Mouse (Mus musculus): Measurements from ENCODE around the gene Dctn2. TPM values are rescaled to one million over a fixed set of nuclear protein-coding genes. Genes with fewer than 3 reads are reported as not detected.

Dctn2 gene
- polyA plus RNA-seq (2012; rRNA removed) = 177 and 178 TPM in 2 replicates

DNA sequence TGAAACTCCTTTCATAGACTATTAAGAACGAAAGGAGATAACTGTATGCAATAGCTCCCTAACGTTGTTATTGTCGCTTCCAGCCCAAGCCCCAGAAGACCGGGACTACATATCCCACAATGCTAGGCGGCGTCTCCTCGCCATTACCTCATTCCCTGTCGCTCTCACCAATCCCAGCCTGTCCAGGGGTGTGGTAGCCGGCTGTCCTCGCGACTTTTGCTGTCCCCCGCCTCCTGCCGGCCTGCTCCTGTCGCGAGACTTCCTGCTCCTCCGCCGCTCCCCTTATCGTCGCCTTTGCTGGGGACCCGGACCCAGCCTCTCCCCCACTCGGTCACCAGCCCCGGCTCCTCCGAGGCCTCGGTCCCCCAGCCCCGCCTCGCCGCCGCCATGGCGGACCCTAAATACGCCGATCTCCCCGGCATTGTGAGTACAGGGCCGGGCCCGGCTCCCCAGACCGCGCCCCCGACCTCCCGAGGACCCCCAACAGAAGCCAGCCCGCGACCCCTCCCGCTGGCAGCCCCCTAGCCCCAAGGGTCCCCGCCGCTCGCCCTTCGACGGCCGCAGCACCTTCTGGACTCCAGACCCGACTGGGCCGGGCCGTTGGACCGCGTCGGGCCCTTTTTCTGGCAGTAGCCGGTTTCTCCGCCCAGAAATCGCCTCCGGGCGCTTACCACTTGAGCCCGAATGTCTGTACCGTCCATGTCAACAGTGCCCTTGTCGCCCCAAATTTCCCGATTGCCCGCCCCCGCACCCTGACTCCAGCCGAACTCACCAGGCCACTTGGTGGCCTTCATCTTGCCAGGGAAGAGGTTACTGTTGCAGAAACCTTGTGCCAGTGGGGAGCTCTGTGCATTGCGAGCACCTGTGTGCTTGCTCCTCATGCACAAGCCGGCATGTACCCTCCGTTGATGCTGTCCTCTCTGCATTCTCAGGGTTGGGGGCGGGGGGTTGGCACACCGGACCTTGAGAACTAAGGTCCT lies at the start of gene Dctn2:
Gene Dctn2 (plus strand): TSS at position 257 of the 980 bp plus-strand sequence.

GRCm38 (mm10) chr10:127262548-127263398 lies 3.4 kb upstream of the Dctn2 start, which contains the start of gene Kif5a:
Kif5a (minus strand) TSS chr10:127263348.

GRCm38 (mm10) chr10:127288800-127289572 lies 22.8 kb downstream of the Dctn2 start, which contains the start of gene Mbd6:
Mbd6 (minus strand) TSS chr10:127289018.

DNA sequence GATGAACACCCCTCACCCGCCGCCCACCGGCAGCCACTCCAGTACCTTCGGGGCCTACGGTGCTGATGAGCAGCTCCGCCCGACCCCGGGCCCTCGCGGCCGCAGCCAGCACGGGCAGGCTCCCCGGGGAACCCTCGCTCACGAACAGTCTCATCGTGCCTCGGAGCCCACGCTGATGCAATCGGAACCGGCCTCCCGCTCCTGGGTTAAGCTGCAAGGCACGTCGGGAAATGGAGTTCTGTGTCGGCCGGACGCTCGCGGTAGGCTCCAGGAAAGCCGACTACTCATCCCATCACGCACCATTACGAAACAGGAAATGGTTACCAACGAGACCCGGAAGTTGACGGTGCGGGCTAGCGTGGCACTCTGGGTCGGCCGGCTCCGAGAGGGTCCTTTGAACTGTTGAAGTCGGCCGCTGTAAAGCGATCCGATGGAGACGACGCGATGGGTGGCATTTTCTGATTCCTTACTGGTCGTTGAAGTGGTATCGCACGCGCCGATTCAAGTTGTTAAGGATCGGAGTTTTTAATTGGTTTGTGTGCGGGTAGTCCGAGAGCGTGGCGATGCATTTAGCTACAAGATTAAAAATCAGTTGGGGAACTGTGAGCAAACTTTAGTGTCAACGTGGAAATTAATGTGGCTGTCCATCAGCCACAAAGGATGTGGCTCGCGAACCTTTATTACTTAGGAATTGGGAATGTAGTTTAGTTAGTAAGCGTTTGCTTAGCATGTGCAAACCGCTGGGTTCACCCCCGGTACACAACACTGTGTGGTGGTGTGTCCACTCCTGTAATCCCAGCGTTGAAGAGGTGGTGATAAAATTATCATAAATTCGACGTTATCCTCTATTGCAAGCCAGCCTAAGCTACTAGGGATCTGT lies 45.5 kb downstream of the Dctn2 start, which contains the start of gene Mars:
Gene Mars (minus strand): TSS at position 311 of the 880 bp plus-strand sequence.

GRCm38 (mm10) chr10:127321621-127322020 lies 55.5 kb downstream of the Dctn2 start, which contains the start of gene Arhgap9:
Arhgap9 (plus strand) TSS chr10:127321964.

Other genes starting within 250 kb of the Dctn2 start
- gene Tsfm, start 235.5 kb upstream of the Dctn2 start, polyA plus RNA-seq (2012; rRNA removed) = 42.4 and 43.6 TPM in 2 replicates
- gene Mettl1, start 225.0 kb upstream of the Dctn2 start, polyA plus RNA-seq (2012; rRNA removed) = 19.1 and 19.7 TPM in 2 replicates
- 1.2 and 1.6 TPM in 2 replicates for gene Eef1akmt3, start 224.9 kb upstream of the Dctn2 start, polyA plus RNA-seq (2012; rRNA removed)
- 0.38 and 0.40 TPM in 2 replicates for gene Cyp27b1, start 218.1 kb upstream of the Dctn2 start, polyA plus RNA-seq (2012; rRNA removed)
- gene March9, start 206.2 kb upstream of the Dctn2 start, polyA plus RNA-seq (2012; rRNA removed) = 8.6 and 8.9 TPM in 2 replicates
- 110 and 125 TPM in 2 replicates for gene Cdk4, start 202.8 kb upstream of the Dctn2 start, polyA plus RNA-seq (2012; rRNA removed)
- gene Tspan31, start 196.1 kb upstream of the Dctn2 start, polyA plus RNA-seq (2012; rRNA removed) = 42.2 and 78.0 TPM in 2 replicates
- gene Agap2, start 191.1 kb upstream of the Dctn2 start, polyA plus RNA-seq (2012; rRNA removed) = 4.7 and 5.9 TPM in 2 replicates
- gene Os9, start 145.2 kb upstream of the Dctn2 start, polyA plus RNA-seq (2012; rRNA removed) = 79.1 and 84.2 TPM in 2 replicates
- 131 and 138 TPM in 2 replicates for gene B4galnt1, start 101.1 kb upstream of the Dctn2 start, polyA plus RNA-seq (2012; rRNA removed)
- gene Slc26a10, start 85.7 kb upstream of the Dctn2 start, polyA plus RNA-seq (2012; rRNA removed) = 1.8 and 5.0 TPM in 2 replicates
- gene Arhgef25, start 76.3 kb upstream of the Dctn2 start, polyA plus RNA-seq (2012; rRNA removed) = 25.9 and 29.4 TPM in 2 replicates
- 80.9 and 90.8 TPM in 2 replicates for gene Dtx3, start 70.6 kb upstream of the Dctn2 start, polyA plus RNA-seq (2012; rRNA removed)
- 40.9 and 52.5 TPM in 2 replicates for gene Pip4k2c, start 54.8 kb upstream of the Dctn2 start, polyA plus RNA-seq (2012; rRNA removed)
- gene Kif5a, start 3.0 kb upstream of the Dctn2 start, polyA plus RNA-seq (2012; rRNA removed) = 3.4 and 3.9 TPM in 2 replicates
- gene Mbd6, start 22.6 kb downstream of the Dctn2 start, polyA plus RNA-seq (2012; rRNA removed) = 52.1 and 62.9 TPM in 2 replicates
- gene Mars, start 45.4 kb downstream of the Dctn2 start, polyA plus RNA-seq (2012; rRNA removed) = 40.6 and 45.2 TPM in 2 replicates
- 5.8 and 6.3 TPM in 2 replicates for gene Arhgap9, start 55.6 kb downstream of the Dctn2 start, polyA plus RNA-seq (2012; rRNA removed)
- 16.4 and 20.1 TPM in 2 replicates for gene Gli1, start 75.6 kb downstream of the Dctn2 start, polyA plus RNA-seq (2012; rRNA removed)
- not detected in 2 replicates for gene Inhbe, start 88.0 kb downstream of the Dctn2 start, polyA plus RNA-seq (2012; rRNA removed)
- 0.06 and 0.07 TPM in 2 replicates for gene Inhbc, start 104.1 kb downstream of the Dctn2 start, polyA plus RNA-seq (2012; rRNA removed)
- 76.8 and 94.8 TPM in 2 replicates for gene R3hdm2, start 114.0 kb downstream of the Dctn2 start, polyA plus RNA-seq (2012; rRNA removed)
- gene Stac3, start 235.3 kb downstream of the Dctn2 start, polyA plus RNA-seq (2012; rRNA removed) = 0.13 and 1.0 TPM in 2 replicates
- 8.9 and 10.9 TPM in 2 replicates for gene Ndufa4l2, start 248.6 kb downstream of the Dctn2 start, polyA plus RNA-seq (2012; rRNA removed)